Mouse (Mus musculus) myocyte (in vitro differentiated cells): ENCODE results near the gene Polr3b.

ENCODE experiments used
- CEBPB ChIP-seq: IDR thresholded peaks from 2 replicates; pipeline ENCODE4 v1.6.1; 2011; ENCODE audit warnings: mild to moderate bottlenecking, moderate library complexity; ENCODE audit not compliant: poor library complexity, insufficient read depth, severe bottlenecking
- E2F4 ChIP-seq: IDR thresholded peaks from one replicate; pipeline ENCODE4 v1.6.1; 2011; ENCODE audit warnings: mild to moderate bottlenecking, control low read depth, moderate library complexity; ENCODE audit not compliant: insufficient read depth
- MAX ChIP-seq: IDR thresholded peaks from one replicate; pipeline ENCODE4 v1.6.1; 2011; ENCODE audit warnings: low read depth, mild to moderate bottlenecking, control low read depth
- MYOD1 ChIP-seq, 3 experiments: IDR thresholded peaks; one replicate each; pipeline ENCODE4 v1.6.1; 2011; ENCODE audit warnings: control low read depth in 2 of 3, low read depth in 2 of 3, mild to moderate bottlenecking in 2 of 3, moderate library complexity in 1 of 3; ENCODE audit not compliant: insufficient read length in 2 of 3, control insufficient read depth in 1 of 3
- MYOG ChIP-seq, 3 experiments: IDR thresholded peaks; one replicate each; pipeline ENCODE4 v1.6.1; 2011; ENCODE audit warnings: control low read depth in 2 of 3, low read depth in 2 of 3, mild to moderate bottlenecking in 2 of 3; ENCODE audit not compliant: insufficient read length in 2 of 3, control insufficient read depth in 1 of 3, insufficient read depth in 1 of 3
- POLR2A ChIP-seq: IDR thresholded peaks from one replicate; pipeline ENCODE4 v1.6.1; 2011; ENCODE audit warnings: low read depth, mild to moderate bottlenecking, control low read depth, moderate library complexity; ENCODE audit not compliant: insufficient read length
- TCF12 ChIP-seq: IDR thresholded peaks from one replicate; pipeline ENCODE4 v1.6.1; 2011; ENCODE audit warnings: mild to moderate bottlenecking, control low read depth; ENCODE audit not compliant: poor library complexity, insufficient read depth, severe bottlenecking
- USF1 ChIP-seq: IDR thresholded peaks from one replicate; pipeline ENCODE4 v1.6.1; 2011; ENCODE audit warnings: low read depth, mild to moderate bottlenecking, control low read depth, moderate library complexity

- TF ChIP-seq E2F4 (no peak), POLR2A (no peak), MYOD1 (IDR thresholded peaks at IDR 0.05; ENCODE audit: control insufficient read depth in 1 of 3, insufficient read length in 2 of 3, low read depth in 2 of 3) (no peak), USF1 (no peak), MAX (no peak), CEBPB (0 out of 2 replicates have a peak, but pooled peaks have one; percentile 21), TCF12 (no peak), MYOG (IDR thresholded peaks at IDR 0.05; ENCODE audit: control insufficient read depth in 1 of 3, insufficient read depth in 1 of 3, insufficient read length in 2 of 3, low read depth in 2 of 3) (no peak)
Measured at GRCm38 (mm10) chr10:84612281-84612680, 9.8 kb upstream of the Polr3b start.
